9 mouse cellular contexts compared by ENCODE assay signal in the genomic region with DNA sequence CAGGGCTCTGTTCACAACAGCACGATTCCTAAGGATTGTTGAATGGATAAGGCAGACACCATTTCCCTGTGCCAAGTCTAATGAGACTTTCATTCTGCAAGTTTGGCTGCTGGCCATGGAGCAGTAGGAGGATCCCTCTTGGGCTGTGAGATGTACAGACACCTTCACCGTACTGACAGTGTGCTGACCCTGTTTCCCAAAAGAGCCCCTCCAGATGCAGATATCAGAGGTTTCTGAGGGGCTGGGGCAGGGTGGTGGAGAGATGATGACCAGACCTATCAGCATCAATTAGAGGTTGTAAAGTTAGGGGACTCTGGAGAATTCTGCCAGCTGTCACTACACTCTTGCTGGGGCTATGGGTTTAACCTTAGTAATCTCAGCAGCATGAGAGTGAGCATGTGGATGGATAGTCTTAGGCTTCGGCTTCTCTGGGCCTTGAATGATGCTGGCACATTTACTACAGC.
A peak's percentile ranks its signal among the peaks of the same experiment; 100 is the strongest.
DNase-seq lines count a peak whose midpoint lies in the region; ATAC-seq and TF ChIP-seq lines count a peak whose summit lies in the region.
"Had no signal": no experiment of that assay in that cellular context is flagged by ENCODE, and none has a peak within 500 bp of the region (broad histone marks: within the 10 kb centered on the region; RNA-seq: fewer than 3 reads in every experiment).

No protein-coding gene starts in this region.

- WGBS in hindbrain, embryonic 16.5 days: 29% methylated on average over 3 of the region's 3 CpGs
- WGBS in stomach, postnatal 0 days: 53% methylated on average over 3 of the region's 3 CpGs
- WGBS in kidney, adult 2 months: 67% methylated on average over 3 of the region's 3 CpGs

- H3K9me3 ChIP-seq in hindbrain, embryonic 16.5 days (ENCODE audit: control insufficient read depth, low read length): no peaks in the 10 kb centered on the region
- no peaks in the 10 kb centered on the region for H3K9me3 ChIP-seq in stomach, postnatal 0 days (ENCODE audit: control insufficient read depth, low read length)
- H3K9me3 ChIP-seq: megakaryocyte, embryonic 14.5 days had no signal

- H3K4me1 ChIP-seq in hindbrain, embryonic 16.5 days (ENCODE audit: control insufficient read depth, insufficient read depth, low read depth, low read length): peaks cover 9% of the 10 kb centered on the region
- H3K4me1 ChIP-seq in stomach, postnatal 0 days (replicated peaks; ENCODE audit: control insufficient read depth, insufficient read depth): no peaks in the 10 kb centered on the region
- no peaks in the 10 kb centered on the region for H3K4me1 ChIP-seq in kidney, adult 2 months (ENCODE audit: control insufficient read depth, insufficient read depth, low read length)
- H3K4me1 ChIP-seq: megakaryocyte, embryonic 14.5 days had no signal

- no peak for TF ChIP-seq EP300 in stomach, postnatal 0 days (optimal IDR thresholded peaks at IDR 0.05)

- no peak overlapping the region for H3K4me2 ChIP-seq in hindbrain, embryonic 16.5 days (ENCODE audit: low read length)
- H3K4me2 ChIP-seq in stomach, postnatal 0 days (replicated peaks; ENCODE audit: low read depth): no peak overlapping the region

- DNase-seq in kidney, postnatal 36 days: peak; percentile 3 to 13
- no peak for DNase-seq in kidney, adult 8-10 months
- DNase-seq in cerebellum, postnatal 10 days: peak; percentile 81 to 88
- peak; percentile 32 for DNase-seq in lung, postnatal 25 days (ENCODE audit: low spot score)
- no peak for DNase-seq in stomach, postnatal 0 days (ENCODE audit: low spot score)
- no peak for DNase-seq in kidney, adult 2 months
- DNase-seq in spleen, postnatal 36 days (ENCODE audit: low spot score in 2 of 2): no peak

- ATAC-seq in hindbrain, embryonic 16.5 days: peak; percentile 74
- ATAC-seq in stomach, postnatal 0 days (ENCODE audit: low FRiP score, low TSS enrichment): 0 out of 2 replicates have a peak, but pooled peaks have one; percentile 10

- H3K4me3 ChIP-seq in hindbrain, embryonic 16.5 days (ENCODE audit: low read length): no peak overlapping the region
- no peak overlapping the region for H3K4me3 ChIP-seq in stomach, postnatal 0 days (ENCODE audit: low read depth, low read length)
- no peak overlapping the region for H3K4me3 ChIP-seq in kidney, adult 2 months (ENCODE audit: insufficient read depth, low read depth, low read length)
- H3K4me3 ChIP-seq: megakaryocyte, embryonic 14.5 days had no signal

- no peak for TF ChIP-seq POLR2A in kidney, adult 2 months (IDR thresholded peaks at IDR 0.05; ENCODE audit: low read depth, low read length)

- no peak for TF ChIP-seq CTCF in stomach, postnatal 0 days (IDR thresholded peaks at IDR 0.05; ENCODE audit: low read depth)
- no peak for TF ChIP-seq CTCF in kidney, adult 2 months (conservative IDR thresholded peaks at IDR 0.05; ENCODE audit: insufficient read depth, insufficient read length, low read depth, low read length)

- peak overlapping the region; percentile 53 for H3K27ac ChIP-seq in hindbrain, embryonic 16.5 days (ENCODE audit: low read depth, low read length)
- H3K27ac ChIP-seq in stomach, postnatal 0 days (replicated peaks): no peak overlapping the region
- H3K27ac ChIP-seq in kidney, adult 2 months (ENCODE audit: insufficient read depth, low read depth, low read length): no peak overlapping the region

- H3K27me3 ChIP-seq in hindbrain, embryonic 16.5 days (replicated peaks; ENCODE audit: control insufficient read depth, insufficient read depth, low read length): no peaks in the 10 kb centered on the region
- H3K27me3 ChIP-seq in stomach, postnatal 0 days (ENCODE audit: control insufficient read depth, insufficient read depth, low read length): no peaks in the 10 kb centered on the region
- no peaks in the 10 kb centered on the region for H3K27me3 ChIP-seq in kidney, adult 2 months (replicated peaks; ENCODE audit: control insufficient read depth, insufficient read depth, low read length)
- H3K27me3 ChIP-seq: megakaryocyte, embryonic 14.5 days had no signal

- no peak overlapping the region for H3K9ac ChIP-seq in hindbrain, embryonic 16.5 days (ENCODE audit: low read depth, low read length)
- no peak overlapping the region for H3K9ac ChIP-seq in stomach, postnatal 0 days (ENCODE audit: low read length)

- no peaks in the 10 kb centered on the region for H3K36me3 ChIP-seq in hindbrain, embryonic 16.5 days (ENCODE audit: control insufficient read depth, insufficient read depth, low read length)
- no peaks in the 10 kb centered on the region for H3K36me3 ChIP-seq in stomach, postnatal 0 days (ENCODE audit: control insufficient read depth, insufficient read depth, low read length)
- no peaks in the 10 kb centered on the region for H3K36me3 ChIP-seq in kidney, adult 2 months (ENCODE audit: control insufficient read depth, insufficient read depth, low read length)

Comparison
In these comparisons a context has a peak if more than half of its experiments do, and no peak if none do; other contexts are left out.
1. DNase-seq: peak in kidney, postnatal 36 days (2 of 2), cerebellum, postnatal 10 days (2 of 2) and lung, postnatal 25 days (single experiment); none in kidney, adult 8-10 months (0 of 2), stomach, postnatal 0 days (single experiment), kidney, adult 2 months (single experiment) and spleen, postnatal 36 days (0 of 2).